Mouse (Mus musculus) brown adipose tissue, adult 24 weeks (tissue): ENCODE measurements around the gene 1700074P13Rik. TPM values are rescaled to one million over a fixed set of nuclear protein-coding genes. Genes with fewer than 3 reads are reported as not detected.
"Not testable (repeated sequence)": the region's sequence is repeated elsewhere in the genome, so short reads cannot be mapped to it uniquely, and the experiment has no call there.

Experiments
- H3K27ac ChIP-seq: fragments of 200-500 bp; replicated peaks from 2 replicates; pipeline ENCODE4 v1.5.1; 2012; ENCODE audit warnings: low read depth, mild to moderate bottlenecking, low read length
- H3K4me1 ChIP-seq: fragments of 200-500 bp; 2 replicates; pipeline ENCODE4 v1.6.1; 2012; ENCODE audit warnings: low read length, mixed read lengths; ENCODE audit not compliant: control insufficient read depth, insufficient read depth, insufficient read length
- H3K4me3 ChIP-seq: fragments of 200-500 bp; 2 replicates; pipeline ENCODE4 v1.5.1; 2012; ENCODE audit warnings: low read depth, mild to moderate bottlenecking, low read length, moderate library complexity; ENCODE audit not compliant: insufficient read depth
- polyA plus RNA-seq: library from polyadenylated mRNA; stranded (reverse); fragments of >200 nt; gene quantifications from 2 replicates; pipeline ENCODE4 v1.2.4, GENCODE M21; 2012; ENCODE audit not compliant: missing spikeins, insufficient read depth, insufficient read length

1700074P13Rik gene
- polyA plus RNA-seq = not detected in 2 replicates

- H3K4me3 ChIP-seq = no peak within 1 kb of the TSS
Observed at GRCm38 (mm10) chr6:40940457-40940856, at the start of gene 1700074P13Rik. 1700074P13Rik (minus strand) TSS chr6:40940557.

GRCm38 (mm10) chr6:40964454-40964853 is 24.1 kb upstream of the 1700074P13Rik start, which contains the start of gene 1810009J06Rik:
1810009J06Rik (plus strand) TSS chr6:40964754.
- not testable (repeated sequence) for H3K4me1 ChIP-seq, H3K4me3 ChIP-seq, H3K27ac ChIP-seq

More at GRCm38 (mm10) chr6:40940457-40940856, at the start of gene 1700074P13Rik:
- Histone ChIP-seq H3K27ac (no peak within 1 kb of the TSS), H3K4me1 (no peaks in the 10 kb centered on the region)

DNA sequence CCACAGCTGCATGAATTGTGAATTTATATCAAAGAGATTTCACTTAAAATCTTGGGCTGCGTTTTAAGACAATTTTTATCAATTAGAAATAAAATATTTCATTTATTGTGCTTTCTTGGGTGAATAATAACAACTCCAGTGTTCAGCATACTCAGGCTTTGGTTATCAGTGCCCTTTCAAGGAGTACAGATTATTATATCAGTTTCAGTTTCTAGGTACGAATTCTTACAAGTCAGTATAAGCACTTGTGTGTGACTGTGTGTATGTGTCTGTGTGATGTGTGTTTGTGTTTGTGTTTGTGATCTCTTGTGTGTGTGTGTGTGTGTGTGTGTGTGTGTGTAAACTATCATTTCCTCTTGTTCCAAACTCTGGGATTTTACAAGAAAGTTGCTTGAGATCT is 13.4 kb upstream of the 1700074P13Rik start:
- H3K4me1 ChIP-seq = no peaks in the 10 kb centered on the region
- H3K27ac ChIP-seq = no peak overlapping the region
- H3K4me3 ChIP-seq = no peak overlapping the region

DNA sequence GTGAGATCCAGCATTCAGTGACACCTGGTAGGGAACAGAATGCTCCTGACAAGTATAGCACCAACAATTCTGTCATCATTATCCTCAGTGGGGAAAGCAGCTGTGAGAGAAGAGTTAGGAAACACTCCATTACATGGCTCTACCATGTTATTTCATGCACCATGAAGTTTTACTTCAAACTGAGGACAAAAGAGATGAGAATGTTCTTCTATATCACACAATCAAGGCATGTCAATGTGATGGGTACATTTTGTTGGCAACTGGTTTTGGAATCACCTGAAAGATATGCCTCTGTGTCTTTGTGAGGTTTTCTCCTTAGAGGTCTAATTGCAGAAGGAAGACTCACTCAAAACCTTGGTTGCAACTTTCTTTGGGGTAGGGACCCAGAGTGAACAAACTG is 11.4 kb upstream of the 1700074P13Rik start, which contains the start of gene Gm4744:
Gene Gm4744, minus strand, starts transcription at position 101 of the 400 bp plus-strand sequence.
- Histone ChIP-seq H3K27ac (no peak within 1 kb of the TSS), H3K4me1 (no peaks in the 10 kb centered on the region), H3K4me3 (no peak within 1 kb of the TSS)

DNA sequence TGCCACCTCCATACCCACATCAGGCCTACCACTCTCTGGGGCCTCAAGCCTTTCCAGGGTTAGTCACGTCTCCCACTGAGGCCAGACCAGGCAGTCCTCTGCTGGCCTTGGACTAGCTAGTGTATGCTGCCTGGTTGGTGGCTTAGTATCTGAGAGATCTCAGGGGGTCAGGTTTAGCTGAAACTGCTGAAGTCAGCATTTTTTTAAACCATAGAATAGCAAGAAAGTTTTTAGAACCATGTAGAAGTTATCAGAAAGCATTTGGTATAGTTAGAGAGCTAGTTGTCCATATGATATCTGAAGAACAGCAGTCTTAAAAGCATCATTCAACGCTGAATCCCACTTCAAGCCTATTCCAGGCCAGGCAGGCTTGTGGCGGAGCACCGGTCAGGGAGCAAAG is 20.4 kb downstream of the 1700074P13Rik start:
- Histone ChIP-seq H3K4me3 (no peak overlapping the region), H3K27ac (no peak overlapping the region), H3K4me1 (no peaks in the 10 kb centered on the region)

DNA sequence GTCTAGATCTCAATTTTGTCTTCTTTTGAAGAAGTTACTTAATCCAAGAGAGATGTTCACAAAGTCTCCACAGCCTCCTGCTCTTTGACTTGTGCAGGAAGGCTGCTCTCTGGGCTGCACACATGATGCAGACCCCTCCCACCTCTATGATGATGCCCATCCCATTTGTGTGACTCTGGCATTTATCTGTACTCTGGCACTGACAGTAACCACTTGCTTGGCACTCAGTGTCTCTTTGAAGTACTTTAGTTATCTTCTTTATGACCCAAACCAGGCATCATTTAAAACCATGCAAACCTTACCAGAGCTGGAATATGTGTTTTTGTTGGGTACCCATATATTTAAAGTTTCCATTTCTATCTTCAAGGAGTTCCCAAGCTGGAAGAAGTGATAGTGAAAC is 40.1 kb downstream of the 1700074P13Rik start, which contains the start of gene Prss58:
Gene Prss58, minus strand, starts transcription at position 101 of the 400 bp plus-strand sequence.
- H3K4me1 ChIP-seq = no peaks in the 10 kb centered on the region
- no peak within 1 kb of the TSS for H3K27ac ChIP-seq
- no peak within 1 kb of the TSS for H3K4me3 ChIP-seq

GRCm38 (mm10) chr6:40894716-40895115 is 45.6 kb downstream of the 1700074P13Rik start:
- Histone ChIP-seq H3K4me3 (no peak overlapping the region), H3K27ac (no peak overlapping the region), H3K4me1 (no peaks in the 10 kb centered on the region; the same call in 1 of the 2 replicates)

DNA sequence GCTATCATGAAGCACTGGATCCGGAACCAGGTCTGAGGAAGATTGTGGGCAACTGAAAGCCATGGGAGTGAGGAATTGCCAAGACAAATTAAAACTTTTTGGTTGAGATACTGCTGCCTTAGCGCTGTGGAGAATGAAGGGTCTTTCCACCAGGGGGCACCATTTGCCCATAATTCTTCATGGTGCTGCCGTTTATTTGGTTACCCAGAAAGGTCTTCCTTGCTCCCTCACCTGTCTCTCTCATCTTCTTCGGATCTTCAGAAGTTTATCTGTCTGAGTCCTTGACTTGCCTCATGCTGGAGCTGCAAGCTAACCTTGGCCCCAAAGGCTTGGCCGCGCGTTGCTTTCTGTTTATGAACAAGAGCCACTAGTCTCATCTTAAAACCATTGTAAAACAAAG is 46.8 kb downstream of the 1700074P13Rik start:
- Histone ChIP-seq H3K4me3 (no peak overlapping the region), H3K4me1 (no peaks in the 10 kb centered on the region; the same call in 1 of the 2 replicates)

DNA sequence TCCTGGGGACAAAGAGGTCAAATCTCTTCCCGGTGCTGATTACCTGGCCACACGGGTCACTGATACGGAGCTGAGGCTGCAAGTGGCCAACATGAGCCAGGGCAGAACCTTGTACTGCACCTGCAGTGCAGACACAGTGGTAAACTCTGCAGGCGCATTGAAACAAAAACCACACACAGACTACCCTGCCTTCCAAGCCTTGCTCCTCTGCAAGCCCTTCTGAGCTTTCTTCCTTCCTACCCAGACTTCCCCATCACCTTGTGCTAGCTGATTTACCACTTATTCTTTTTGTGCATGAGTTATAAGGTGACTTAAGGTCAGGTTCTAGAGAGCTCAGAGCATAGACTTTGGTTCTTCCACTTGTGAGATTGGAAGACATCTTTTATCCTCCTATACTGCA is 48.6 kb downstream of the 1700074P13Rik start:
- H3K27ac ChIP-seq = no peak overlapping the region
- H3K4me3 ChIP-seq = no peak overlapping the region
- no peaks in the 10 kb centered on the region; the same call in 1 of the 2 replicates for H3K4me1 ChIP-seq

More for the DNA sequence above, 46.8 kb downstream of the 1700074P13Rik start:
- no peak overlapping the region for H3K27ac ChIP-seq

GRCm38 (mm10) chr6:40890973-40891372 is 49.4 kb downstream of the 1700074P13Rik start:
- H3K4me1 ChIP-seq = no peaks in the 10 kb centered on the region; the same call in 1 of the 2 replicates
- H3K4me3 ChIP-seq = no peak overlapping the region

DNA sequence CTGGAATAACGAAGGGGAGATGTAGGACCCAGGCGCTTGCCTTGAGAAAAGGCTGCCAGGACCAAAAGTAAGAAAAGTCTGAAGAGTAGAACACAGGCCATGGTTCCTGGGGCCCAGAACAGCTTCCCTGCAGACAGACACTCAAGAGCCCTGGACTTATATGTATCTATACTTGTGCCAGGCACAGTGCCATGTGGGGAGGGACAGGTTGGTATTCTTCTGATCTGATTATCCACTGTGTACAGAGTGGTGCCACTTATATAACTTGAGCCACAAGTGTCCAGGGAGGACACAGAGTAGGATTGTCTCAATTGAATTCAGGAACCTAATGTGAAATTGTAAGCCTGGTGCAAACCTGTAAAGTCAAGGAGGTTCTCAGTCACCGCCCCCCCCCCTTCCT is 53.0 kb downstream of the 1700074P13Rik start, which contains the start of gene Moxd2:
Gene Moxd2, minus strand, starts transcription at position 101 of the 400 bp plus-strand sequence.
- H3K4me3 ChIP-seq = no peak within 1 kb of the TSS

More at GRCm38 (mm10) chr6:40890973-40891372, 49.4 kb downstream of the 1700074P13Rik start:
- H3K27ac ChIP-seq = no peak overlapping the region

More for the DNA sequence above, 53.0 kb downstream of the 1700074P13Rik start, which contains the start of gene Moxd2:
- no peak within 1 kb of the TSS for H3K27ac ChIP-seq
- H3K4me1 ChIP-seq = no peaks in the 10 kb centered on the region

Other genes with a start within 250 kb of the 1700074P13Rik start
- gene Moxd2, start 53.1 kb downstream of the 1700074P13Rik start, polyA plus RNA-seq = not detected in 2 replicates
- not detected in 2 replicates for gene Prss58, start 40.2 kb downstream of the 1700074P13Rik start, polyA plus RNA-seq
- not detected in 2 replicates for gene Gm4744, start 11.3 kb upstream of the 1700074P13Rik start, polyA plus RNA-seq
- not detected in 2 replicates for gene 1810009J06Rik, start 24.2 kb upstream of the 1700074P13Rik start, polyA plus RNA-seq
- not detected in 2 replicates for gene Gm2663, start 58.9 kb upstream of the 1700074P13Rik start, polyA plus RNA-seq
- gene 2210010C04Rik, start 95.0 kb upstream of the 1700074P13Rik start, polyA plus RNA-seq = not detected in 2 replicates